Mouse (Mus musculus) thymus, postnatal 0 days (tissue): ENCODE measurements around the gene Ptprt. TPM values are rescaled to one million over a fixed set of nuclear protein-coding genes. Genes with fewer than 3 reads are reported as not detected.
A peak's percentile ranks its signal among the peaks of the same experiment; 100 is the strongest.

Source experiments
- DNase-seq: peaks from one replicate; pipeline ENCODE4 v3.0.0-alpha.2; 2015; ENCODE audit warnings: low spot score
- polyA plus RNA-seq: library from polyadenylated mRNA; unstranded; fragments of >200 nt; fragmentation: Nextera tagmentation; extraction: Ambion mirVana; gene quantifications from 2 replicates; pipeline ENCODE4 v1.2.1, GENCODE M21; 2015

Gene Ptprt
- polyA plus RNA-seq, 1 experiment from 2014 or later, result 1.7 TPM

DNA sequence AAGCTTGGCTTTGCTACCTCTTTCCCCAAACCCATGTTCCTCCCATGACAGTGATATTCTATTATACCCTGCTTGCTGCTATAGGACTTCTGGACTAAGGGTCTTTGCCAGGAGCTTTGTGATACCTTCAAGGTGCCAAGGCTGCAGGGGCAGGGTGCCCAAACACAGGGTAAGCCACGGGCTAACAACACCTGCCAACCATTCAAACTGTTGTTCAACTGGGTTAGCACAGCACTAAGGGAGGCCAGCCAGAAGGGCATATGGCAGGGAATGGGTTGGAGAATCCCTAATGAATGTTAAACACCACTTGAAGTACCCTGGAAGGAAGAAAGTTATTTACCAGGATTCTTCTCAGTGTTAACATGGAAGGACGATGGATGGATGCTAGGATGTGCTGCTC is 1108.9 kb downstream of the Ptprt start:
- no peak for DNase-seq

DNA sequence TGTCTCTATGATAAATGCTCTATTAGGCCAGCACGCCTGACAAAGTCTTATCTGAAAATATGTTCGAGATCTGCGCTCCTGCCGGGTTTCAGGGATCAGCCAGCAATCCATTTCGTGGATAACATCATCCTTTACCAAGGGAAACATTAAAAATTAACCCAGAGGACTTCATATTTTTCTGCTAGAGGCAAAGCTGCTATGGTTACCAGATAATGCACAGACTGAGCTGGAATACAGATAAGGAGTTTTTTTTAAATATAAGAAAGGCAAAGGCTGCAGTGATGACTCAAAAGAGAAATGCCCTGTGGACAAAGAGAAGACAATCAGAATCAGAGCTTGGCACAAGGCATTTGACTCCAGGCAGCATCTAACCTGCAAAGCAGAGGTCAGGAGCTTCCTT is 1111.4 kb downstream of the Ptprt start:
- no peak for DNase-seq

DNA sequence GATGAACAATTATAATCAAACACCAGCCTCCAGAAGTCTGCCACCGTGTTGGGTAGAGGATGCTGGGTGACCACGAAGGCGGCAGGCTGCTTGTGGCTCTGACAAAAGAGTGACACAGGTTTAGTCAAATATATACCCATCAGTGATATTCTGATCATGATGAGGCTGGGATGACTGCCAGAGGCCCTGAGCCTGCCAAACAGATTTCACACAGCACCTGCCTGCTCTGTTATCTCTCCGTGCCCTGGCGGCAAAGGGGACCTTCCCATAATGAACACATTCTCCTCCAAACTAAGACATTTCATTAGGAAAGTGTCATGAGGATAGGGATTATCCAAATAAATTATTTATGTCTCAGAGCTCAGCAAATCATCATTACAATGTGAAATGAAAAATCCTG is 1113.6 kb downstream of the Ptprt start:
- no peak for DNase-seq

GRCm38 (mm10) chr2:161545406-161545805 is 1115.5 kb downstream of the Ptprt start:
- no peak for DNase-seq

GRCm38 (mm10) chr2:161534151-161534550 is 1126.8 kb downstream of the Ptprt start:
- no peak for DNase-seq

- DNase-seq, result no peak
Observed at GRCm38 (mm10) chr2:161527192-161527591, 1133.8 kb downstream of the Ptprt start.

DNA sequence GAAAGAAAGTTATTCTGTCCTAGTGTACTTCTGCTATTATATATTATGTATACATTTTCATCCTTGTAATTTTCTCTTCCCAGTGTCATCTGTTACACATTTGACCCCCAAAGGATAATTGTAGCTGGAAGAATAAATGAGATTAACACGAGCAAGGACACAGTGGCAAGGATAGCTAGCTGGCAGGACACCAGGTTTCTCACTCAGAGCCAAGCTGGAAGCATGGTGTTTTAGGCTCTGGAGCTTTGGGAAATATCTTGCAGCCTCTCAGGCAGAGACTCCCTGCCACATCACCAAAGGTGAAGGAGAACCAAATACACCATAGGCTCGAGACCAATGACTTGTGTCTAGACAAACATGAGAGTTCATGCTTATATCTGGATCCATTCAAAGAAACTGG is 1141.3 kb downstream of the Ptprt start:
- no peak for DNase-seq

DNA sequence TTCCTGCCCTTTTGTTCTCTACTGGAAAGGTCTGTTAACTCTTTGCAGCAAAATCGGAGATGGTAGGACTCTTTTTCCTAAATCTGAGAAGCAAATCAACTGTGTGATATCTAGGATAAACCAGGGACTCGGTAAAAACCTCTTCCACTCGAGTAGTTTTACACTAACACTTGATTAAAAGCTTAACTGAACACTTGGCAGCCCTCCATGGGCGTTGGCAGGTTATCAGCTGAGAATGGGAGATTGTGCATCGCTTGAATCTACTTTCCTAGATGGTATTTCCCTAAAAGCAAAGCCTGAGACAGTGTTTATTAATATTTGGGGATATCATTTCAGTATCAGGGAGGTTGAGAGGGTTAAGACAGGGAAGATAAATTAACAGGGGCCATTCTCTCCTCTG is 1144.0 kb downstream of the Ptprt start:
- DNase-seq, result no peak

GRCm38 (mm10) chr2:161513256-161513655 is 1147.7 kb downstream of the Ptprt start:
- DNase-seq, result no peak

DNA sequence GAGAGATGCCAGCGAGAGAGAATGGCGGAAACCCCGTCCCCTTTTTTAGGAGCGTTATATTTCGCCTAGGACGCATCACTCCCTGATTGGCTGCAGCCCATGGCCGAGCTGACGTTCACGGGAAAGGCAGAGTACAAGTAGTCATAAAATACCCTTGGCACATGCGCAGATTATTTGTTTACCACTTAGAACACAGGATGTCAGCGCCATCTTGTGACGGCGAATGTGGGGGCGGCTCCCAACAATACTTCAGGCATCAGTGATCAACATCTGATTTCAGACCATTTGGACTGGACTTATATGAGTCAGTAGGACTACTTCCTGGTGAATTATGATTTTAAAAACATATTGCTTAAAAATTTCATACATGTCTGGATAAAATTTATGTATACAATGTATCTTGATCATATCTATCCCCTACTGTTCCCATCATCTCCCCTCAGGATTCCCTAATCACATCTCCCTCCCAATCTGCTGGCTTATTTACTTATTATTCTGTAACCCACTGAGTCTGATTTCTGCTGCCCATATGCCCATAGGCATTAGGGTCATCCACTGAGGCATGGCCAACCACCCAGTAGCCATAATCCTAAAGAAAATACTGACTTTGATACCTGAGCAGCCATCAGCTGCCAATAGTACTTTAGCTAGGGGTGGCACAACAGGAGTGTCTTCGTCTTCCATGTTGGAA is 1148.9 kb downstream of the Ptprt start:
- DNase-seq, result peak; percentile 49

- DNase-seq, result peak; percentile 21
Observed at GRCm38 (mm10) chr2:161511101-161511759, 1149.7 kb downstream of the Ptprt start.

DNA sequence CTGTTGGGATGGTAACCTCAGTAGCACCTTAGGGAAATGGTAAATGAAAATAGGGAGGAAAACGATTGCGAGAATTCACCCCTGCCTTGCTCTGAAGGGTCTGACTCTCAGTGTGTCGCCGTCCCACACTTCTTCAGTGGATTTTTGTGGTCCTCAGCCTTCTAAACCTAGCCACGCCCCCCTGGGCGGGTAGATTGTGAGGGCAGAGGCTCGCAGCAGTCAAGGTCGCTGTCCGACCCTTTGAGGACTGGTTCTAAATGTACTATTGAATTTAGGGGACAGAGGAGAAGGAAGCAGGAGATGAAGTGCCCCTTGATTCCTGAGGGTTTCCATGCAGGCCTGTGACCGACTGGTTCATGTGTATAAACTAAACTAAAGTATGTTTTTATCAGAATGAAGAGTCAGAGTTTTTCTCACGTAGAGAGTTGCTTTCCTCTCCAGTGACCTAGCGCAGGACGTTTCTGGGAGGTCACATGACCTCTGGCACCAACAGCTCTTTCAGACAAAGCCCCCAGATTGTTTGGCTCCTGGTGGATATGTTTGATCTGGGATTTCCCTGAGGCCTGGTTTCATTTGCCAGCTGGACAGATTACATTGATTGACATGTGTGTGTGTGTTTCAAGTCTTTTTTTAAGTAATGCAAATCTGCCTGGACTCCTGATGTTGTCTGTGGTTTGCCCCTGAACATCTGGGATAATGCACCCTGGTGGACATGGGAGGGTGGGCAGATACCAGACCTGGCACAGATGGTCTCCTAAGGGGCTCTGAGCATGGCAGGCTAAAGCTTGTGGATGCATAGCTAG is 1161.6 kb downstream of the Ptprt start:
- no peak for DNase-seq

- no peak for DNase-seq
Observed at GRCm38 (mm10) chr2:161498449-161499096, 1162.4 kb downstream of the Ptprt start.

- DNase-seq, result no peak
Observed at GRCm38 (mm10) chr2:161481741-161482140, 1179.2 kb downstream of the Ptprt start.

- DNase-seq, result no peak
Observed at GRCm38 (mm10) chr2:161480445-161480844, 1180.5 kb downstream of the Ptprt start.
